Mouse (Mus musculus) hindbrain, embryonic 10.5 days (tissue): ENCODE results near the gene Nemf. TPM values are rescaled to one million over a fixed set of nuclear protein-coding genes. Genes with fewer than 3 reads are reported as not detected.
A peak's percentile ranks its signal among the peaks of the same experiment; 100 is the strongest.
"Not testable (repeated sequence)": the region's sequence is repeated elsewhere in the genome, so short reads cannot be mapped to it uniquely, and the experiment has no call there.

Experiments
- DNase-seq: peaks from one replicate; pipeline ENCODE4 v3.0.0-alpha.2; 2017; ENCODE audit warnings: low spot score
- H3K27ac ChIP-seq: fragments of 300-500 bp; sonication (generic); 2 replicates; pipeline ENCODE4 v1.5.1; 2016; ENCODE audit warnings: mild to moderate bottlenecking, moderate library complexity
- H3K27me3 ChIP-seq: fragments of 300-500 bp; sonication (generic); 2 replicates; pipeline ENCODE4 v1.6.1; 2016; ENCODE audit warnings: mild to moderate bottlenecking; ENCODE audit not compliant: poor library complexity, insufficient read depth, severe bottlenecking
- H3K36me3 ChIP-seq: fragments of 300-500 bp; sonication (generic); 2 replicates; pipeline ENCODE4 v1.6.1; 2016; ENCODE audit warnings: mild to moderate bottlenecking, moderate library complexity
- H3K4me1 ChIP-seq: fragments of 300-500 bp; sonication (generic); replicated peaks from 2 replicates; pipeline ENCODE4 v1.6.1; 2016; ENCODE audit warnings: mild to moderate bottlenecking
- H3K4me3 ChIP-seq: fragments of 300-500 bp; sonication (generic); 2 replicates; pipeline ENCODE4 v1.5.1; 2016; ENCODE audit warnings: mild to moderate bottlenecking, moderate library complexity
- H3K9me3 ChIP-seq: fragments of 300-500 bp; sonication (generic); 2 replicates; pipeline ENCODE4 v1.6.1; 2016; ENCODE audit warnings: mild to moderate bottlenecking, moderate library complexity
- WGBS: fragments of 180-500 bp; shearing (Covaris S2); methylation state at CpG from one replicate; pipeline ENCODE4 v1.1.7; 2016; 5-methylcytosine and 5-hydroxymethylcytosine counted together
- polyA plus RNA-seq: library from polyadenylated mRNA; unstranded; fragments of >200 nt; fragmentation: Nextera tagmentation; extraction: Ambion mirVana; gene quantifications from 2 replicates; pipeline ENCODE4 v1.2.1, GENCODE M21; 2016

The Nemf gene
- polyA plus RNA-seq, 1 experiment from 2014 or later = 69.6 TPM

- H3K27ac ChIP-seq = no peak overlapping the region
- H3K9me3 ChIP-seq = no peaks in the 10 kb centered on the region
- no peaks in the 10 kb centered on the region for H3K36me3 ChIP-seq
- H3K27me3 ChIP-seq = no peaks in the 10 kb centered on the region
- H3K4me1 ChIP-seq = peaks cover 26% of the 10 kb centered on the region
- H3K4me3 ChIP-seq = no peak overlapping the region
- DNase-seq = no peak
These were observed 9.5 kb upstream of the Nemf start for GRCm38 (mm10) chr12:69366424-69366823.

- no peak for DNase-seq
- Histone ChIP-seq H3K27ac (no peak overlapping the region), H3K36me3 (no peaks in the 10 kb centered on the region), H3K27me3 (no peaks in the 10 kb centered on the region), H3K4me3 (no peak overlapping the region), H3K9me3 (no peaks in the 10 kb centered on the region), H3K4me1 (peaks cover 20% of the 10 kb centered on the region; the same call in 1 of the 2 replicates)
- 82% methylated on average over 7 of the region's 7 CpGs for WGBS
These were observed 8.8 kb upstream of the Nemf start for GRCm38 (mm10) chr12:69365757-69366156.

GRCm38 (mm10) chr12:69363899-69364762, 7.2 kb upstream of the Nemf start:
- peak overlapping the region; percentile 66 for H3K4me3 ChIP-seq
- peak overlapping the region; percentile 89 for H3K27ac ChIP-seq
- no peaks in the 10 kb centered on the region for H3K27me3 ChIP-seq
- peak; percentile 65 for DNase-seq
- H3K36me3 ChIP-seq = no peaks in the 10 kb centered on the region
- WGBS = 5% methylated on average over 32 of the region's 32 CpGs
- H3K9me3 ChIP-seq = no peaks in the 10 kb centered on the region
- H3K4me1 ChIP-seq = peaks cover 18% of the 10 kb centered on the region; the same call in 1 of the 2 replicates

GRCm38 (mm10) chr12:69363110-69363509, 6.1 kb upstream of the Nemf start:
- H3K4me3 ChIP-seq, H3K9me3 ChIP-seq, H3K27me3 ChIP-seq, H3K27ac ChIP-seq, DNase-seq, H3K36me3 ChIP-seq: not testable (repeated sequence)
- peaks cover 18% of the 10 kb centered on the region; the same call in 1 of the 2 replicates for H3K4me1 ChIP-seq
- 96% methylated on average over 7 of the region's 7 CpGs for WGBS

- peaks cover 18% of the 10 kb centered on the region; the same call in 1 of the 2 replicates for H3K4me1 ChIP-seq
- DNase-seq = peak; percentile 10
- 40% methylated on average over 4 of the region's 4 CpGs for WGBS
- H3K9me3 ChIP-seq = no peaks in the 10 kb centered on the region
- H3K4me3 ChIP-seq = peak overlapping the region; percentile 64
- peak overlapping the region; percentile 85; the same call in 1 of the 2 replicates for H3K27ac ChIP-seq
- no peaks in the 10 kb centered on the region for H3K36me3 ChIP-seq
- no peaks in the 10 kb centered on the region for H3K27me3 ChIP-seq
These were observed 5.4 kb upstream of the Nemf start for GRCm38 (mm10) chr12:69362388-69362787.

GRCm38 (mm10) chr12:69361919-69362318, 5.0 kb upstream of the Nemf start:
- Histone ChIP-seq H3K4me1 (peaks cover 18% of the 10 kb centered on the region; the same call in 1 of the 2 replicates), H3K4me3 (peak overlapping the region; percentile 64), H3K9me3 (no peaks in the 10 kb centered on the region), H3K36me3 (no peaks in the 10 kb centered on the region), H3K27me3 (no peaks in the 10 kb centered on the region), H3K27ac (peak overlapping the region; percentile 85)
- no peak for DNase-seq
- WGBS = 7% methylated on average over 10 of the region's 10 CpGs

- Histone ChIP-seq H3K27ac (peak overlapping the region; percentile 85), H3K4me1 (peaks cover 20% of the 10 kb centered on the region; the same call in 1 of the 2 replicates), H3K4me3 (peak overlapping the region; percentile 64)
- H3K36me3 ChIP-seq, H3K27me3 ChIP-seq, H3K9me3 ChIP-seq: not testable (repeated sequence)
- peak; percentile 100 for DNase-seq
- WGBS = under 1% methylated on average over 43 of the region's 50 CpGs
These were observed 4.3 kb upstream of the Nemf start for GRCm38 (mm10) chr12:69360997-69361899.

GRCm38 (mm10) chr12:69360655-69360996, 3.7 kb upstream of the Nemf start:
- H3K4me3 ChIP-seq = 0 out of 2 replicates have a peak overlapping the region, but pooled peaks have one; percentile 20
- no peaks in the 10 kb centered on the region for H3K36me3 ChIP-seq
- no peak overlapping the region for H3K27ac ChIP-seq
- no peaks in the 10 kb centered on the region for H3K9me3 ChIP-seq
- no peaks in the 10 kb centered on the region for H3K27me3 ChIP-seq
- 20% methylated on average over 5 of the region's 5 CpGs for WGBS
- DNase-seq = peak; percentile 45
- peaks cover 24% of the 10 kb centered on the region; the same call in 1 of the 2 replicates for H3K4me1 ChIP-seq

- Histone ChIP-seq H3K4me1 (peaks cover 15% of the 10 kb centered on the region; the same call in 1 of the 2 replicates), H3K36me3 (peaks cover 26% of the 10 kb centered on the region), H3K27ac (peak overlapping the region; percentile 91), H3K9me3 (no peaks in the 10 kb centered on the region), H3K27me3 (no peaks in the 10 kb centered on the region), H3K4me3 (peak overlapping the region; percentile 90)
- DNase-seq = no peak
- WGBS = 5% methylated on average over 13 of the region's 13 CpGs
These were observed 308 bp upstream of the Nemf start for GRCm38 (mm10) chr12:69357300-69357646.

- H3K4me3 ChIP-seq = no peak overlapping the region
- H3K27ac ChIP-seq = no peak overlapping the region
- no peaks in the 10 kb centered on the region for H3K9me3 ChIP-seq
- H3K36me3 ChIP-seq = peaks cover 81% of the 10 kb centered on the region
- WGBS = 92% methylated on average over 1 of the region's 1 CpGs
- DNase-seq = no peak
- H3K4me1 ChIP-seq = peaks cover 9% of the 10 kb centered on the region; the same call in 1 of the 2 replicates
- H3K27me3 ChIP-seq = no peaks in the 10 kb centered on the region
These were observed 5.3 kb downstream of the Nemf start for GRCm38 (mm10) chr12:69351685-69352084.

GRCm38 (mm10) chr12:69349928-69350327, 7.0 kb downstream of the Nemf start:
- H3K4me3 ChIP-seq = no peak overlapping the region
- H3K9me3 ChIP-seq = no peaks in the 10 kb centered on the region
- no peaks in the 10 kb centered on the region for H3K27me3 ChIP-seq
- H3K36me3 ChIP-seq = peaks cover 94% of the 10 kb centered on the region
- DNase-seq = no peak
- no peak overlapping the region for H3K27ac ChIP-seq
- no peaks in the 10 kb centered on the region for H3K4me1 ChIP-seq
- WGBS = 87% methylated on average over 2 of the region's 2 CpGs

GRCm38 (mm10) chr12:69333547-69333946, 23.4 kb downstream of the Nemf start:
- 85% methylated on average over 2 of the region's 2 CpGs for WGBS
- no peak overlapping the region for H3K4me3 ChIP-seq
- no peak for DNase-seq
- H3K4me1 ChIP-seq = no peaks in the 10 kb centered on the region
- no peaks in the 10 kb centered on the region for H3K27me3 ChIP-seq
- H3K27ac ChIP-seq = no peak overlapping the region
- H3K36me3 ChIP-seq = peaks cover 96% of the 10 kb centered on the region
- H3K9me3 ChIP-seq = no peaks in the 10 kb centered on the region

- H3K36me3 ChIP-seq = peaks cover 96% of the 10 kb centered on the region
- H3K27me3 ChIP-seq = no peaks in the 10 kb centered on the region
- no peaks in the 10 kb centered on the region for H3K4me1 ChIP-seq
- H3K9me3 ChIP-seq = no peaks in the 10 kb centered on the region
- 96% methylated on average over 1 of the region's 1 CpGs for WGBS
- no peak overlapping the region for H3K4me3 ChIP-seq
- H3K27ac ChIP-seq = no peak overlapping the region
- no peak for DNase-seq
These were observed 24.8 kb downstream of the Nemf start for GRCm38 (mm10) chr12:69332147-69332546.
